Mouse (Mus musculus): ENCODE results near the gene Slc35e3.

DNA sequence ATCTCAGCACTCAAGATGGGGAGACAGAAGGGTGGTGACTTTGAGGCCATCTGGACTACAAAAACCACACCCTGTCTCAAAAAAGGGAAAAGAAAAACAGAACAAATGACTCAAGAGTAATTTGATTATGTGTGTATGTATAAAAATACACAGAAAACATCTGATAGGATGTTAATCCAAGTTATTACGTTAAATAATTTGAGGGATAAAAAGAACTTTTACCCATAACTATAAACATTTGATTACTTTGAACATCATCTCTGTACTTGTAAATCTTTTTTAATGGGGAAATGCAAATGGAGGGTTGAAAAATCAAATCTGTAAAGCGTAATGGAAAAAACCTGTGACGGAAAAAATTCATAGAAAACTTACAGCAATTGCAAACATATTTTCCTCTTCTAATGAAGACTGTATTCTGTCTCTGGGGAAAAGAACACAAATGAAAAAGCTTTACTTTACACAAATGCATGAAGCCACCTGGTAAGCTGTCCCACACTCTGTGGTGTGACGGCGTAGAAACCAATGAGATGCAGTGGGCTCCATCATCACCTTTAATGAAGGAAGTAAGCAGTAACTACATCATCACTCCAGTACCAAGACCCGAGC, 34.2 kb upstream of the Slc35e3 start:
- TF ChIP-seq CTCF (IDR thresholded peaks at IDR 0.05; ENCODE audit: low read depth) (no peak), EP300 (IDR thresholded peaks at IDR 0.05; ENCODE audit: low read depth) (no peak)
